Mouse (Mus musculus) cerebellum, adult 9-10 months (tissue): ENCODE results near the gene Tmem80.

Experiments used
- DNase-seq: peaks from one replicate; pipeline ENCODE4 v3.0.0; 2022

The Tmem80 gene

GRCm38 (mm10) chr7:141327469-141328372, at the start of gene Tmem80, which contains the start of gene Deaf1:
Gene Tmem80, plus strand, starts transcription at chr7:141327739.
Gene Deaf1, minus strand, starts transcription at chr7:141327690.
- peak; percentile 100 for DNase-seq

- DNase-seq: peak; percentile 63
Observed at GRCm38 (mm10) chr7:141278766-141279590, 48.6 kb upstream of the Tmem80 start, which contains the start of gene Sct. Gene Sct, minus strand, starts transcription at chr7:141279133.

GRCm38 (mm10) chr7:141281442-141281841, 46.1 kb upstream of the Tmem80 start:
- DNase-seq: no peak

GRCm38 (mm10) chr7:141282756-141283155, 44.8 kb upstream of the Tmem80 start:
- no peak for DNase-seq

GRCm38 (mm10) chr7:141288042-141288441, 39.5 kb upstream of the Tmem80 start:
- DNase-seq: no peak

- DNase-seq: no peak
Observed at GRCm38 (mm10) chr7:141291921-141292582, 35.5 kb upstream of the Tmem80 start, which contains the start of gene Drd4. Gene Drd4, plus strand, starts transcription at chr7:141292006.

GRCm38 (mm10) chr7:141292583-141293388, 34.8 kb upstream of the Tmem80 start:
- no peak for DNase-seq

- DNase-seq: no peak
Observed at GRCm38 (mm10) chr7:141293852-141294471, 33.6 kb upstream of the Tmem80 start.

GRCm38 (mm10) chr7:141294479-141294878, 33.1 kb upstream of the Tmem80 start:
- DNase-seq: no peak

GRCm38 (mm10) chr7:141297926-141298650, 29.5 kb upstream of the Tmem80 start:
- DNase-seq: no peak

GRCm38 (mm10) chr7:141299175-141299574, 28.4 kb upstream of the Tmem80 start:
- peak; percentile 89 for DNase-seq

- peak; percentile 83 for DNase-seq
Observed at GRCm38 (mm10) chr7:141301386-141301785, 26.2 kb upstream of the Tmem80 start.

- no peak for DNase-seq
Observed at GRCm38 (mm10) chr7:141302702-141303268, 24.8 kb upstream of the Tmem80 start.

- no peak for DNase-seq
Observed at GRCm38 (mm10) chr7:141304537-141304936, 23.0 kb upstream of the Tmem80 start.

- no peak for DNase-seq
Observed at GRCm38 (mm10) chr7:141314416-141314815, 13.1 kb upstream of the Tmem80 start.

GRCm38 (mm10) chr7:141315076-141315475, 12.5 kb upstream of the Tmem80 start:
- DNase-seq: no peak

- no peak for DNase-seq
Observed at GRCm38 (mm10) chr7:141315974-141316373, 11.6 kb upstream of the Tmem80 start.

- DNase-seq: no peak
Observed at GRCm38 (mm10) chr7:141317619-141318132, 9.9 kb upstream of the Tmem80 start.

- no peak for DNase-seq
Observed at GRCm38 (mm10) chr7:141319446-141319845, 8.1 kb upstream of the Tmem80 start.

GRCm38 (mm10) chr7:141324686-141325085, 2.9 kb upstream of the Tmem80 start:
- no peak for DNase-seq
